Mouse (Mus musculus) gastrocnemius, adult 2 months (tissue): ENCODE measurements around the gene S100a2. TPM values are rescaled to one million over a fixed set of nuclear protein-coding genes. Genes with fewer than 3 reads are reported as not detected.
A peak's percentile ranks its signal among the peaks of the same experiment; 100 is the strongest.

ENCODE experiments used
- DNase-seq: peaks from one replicate; pipeline ENCODE4 v3.0.0; 2022
- H3K27ac ChIP-seq: fragments of 200-600 bp; 2 replicates; pipeline ENCODE4 v1.8.1; 2022; ENCODE audit warnings: mild to moderate bottlenecking
- H3K4me3 ChIP-seq: fragments of 200-600 bp; 2 replicates; pipeline ENCODE4 v1.8.1; 2022; ENCODE audit warnings: mild to moderate bottlenecking, moderate library complexity
- CTCF ChIP-seq: fragments of 200-600 bp; IDR thresholded peaks from 2 replicates; pipeline ENCODE4 v1.8.1; 2022; ENCODE audit warnings: antibody characterized with exemption, mild to moderate bottlenecking, moderate library complexity
- intact Hi-C: fragments of 180-260 bp; cut with DNase I; formaldehyde crosslinking; loops from one replicate; pipeline ENCODE4 v1.15.1; 2025
- total RNA-seq, 2 experiments: library from RNA; stranded (reverse); gene quantifications; 2 replicates each; pipeline ENCODE4 v1.2.3; 2021

Gene S100a2
- total RNA-seq, 2 experiments from 2014 or later = not detected

DNA sequence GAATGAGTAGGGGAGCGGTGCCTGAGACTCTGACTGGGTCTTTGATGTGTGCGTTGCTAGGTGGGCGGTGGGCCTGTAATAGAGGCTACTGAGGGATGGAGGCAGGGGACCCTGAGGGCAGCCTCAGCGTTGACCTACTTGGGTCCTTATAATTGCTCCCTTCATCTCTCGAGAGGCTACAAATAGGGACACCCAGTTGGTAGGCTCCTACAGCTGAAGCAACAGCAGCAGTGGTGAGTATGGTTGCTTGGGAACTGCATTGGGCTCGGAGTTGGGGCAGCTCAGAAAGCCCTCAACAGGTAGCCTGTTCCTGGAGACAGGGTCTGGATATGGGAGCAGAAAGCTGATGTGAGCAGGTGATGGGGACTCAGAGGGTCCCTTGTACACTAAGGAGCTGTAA is 10.0 kb downstream of the S100a2 start:
- intact Hi-C loops = no loop called here
- no peak for TF ChIP-seq CTCF
- DNase-seq = no peak
- Histone ChIP-seq H3K27ac (peak overlapping the region; percentile 72), H3K4me3 (no peak overlapping the region)

DNA sequence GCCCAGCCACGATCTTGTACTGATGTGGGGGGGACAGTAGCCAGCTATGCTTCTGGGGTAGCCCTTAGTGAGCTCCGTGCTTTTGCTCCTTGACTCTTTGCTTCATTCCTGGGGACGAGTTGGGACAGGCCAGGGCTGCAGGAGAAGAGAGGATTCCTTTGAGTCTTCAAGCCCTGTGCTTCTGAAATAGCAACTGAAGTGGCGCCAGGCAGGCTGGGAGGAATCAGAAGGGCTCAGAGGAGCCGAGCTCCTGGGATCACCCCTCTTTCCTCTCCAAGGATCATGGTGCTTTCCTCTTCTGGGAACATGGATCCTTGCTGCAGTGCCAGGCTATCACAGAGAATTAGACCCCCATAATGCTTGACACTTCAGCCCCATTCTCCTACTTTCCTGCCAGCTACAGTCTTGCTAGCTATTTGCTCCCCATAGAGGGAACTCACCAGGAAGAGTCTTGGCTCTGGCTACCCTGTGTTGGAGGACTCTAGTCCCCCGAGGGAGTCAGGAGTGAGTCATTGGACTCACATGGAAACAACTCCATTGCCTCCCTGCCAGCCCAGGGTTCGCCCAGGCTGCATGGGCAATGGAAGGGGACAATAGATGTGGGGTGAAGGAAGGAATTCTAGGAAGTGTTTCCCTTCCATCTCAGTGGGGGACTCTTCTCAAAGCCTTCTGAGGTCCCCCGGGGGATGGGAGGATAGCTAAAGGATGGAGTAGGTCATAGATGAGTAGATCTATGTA is 10.6 kb downstream of the S100a2 start:
- peak overlapping the region; percentile 72 for H3K27ac ChIP-seq
- TF ChIP-seq CTCF = no peak
- DNase-seq = peak; percentile 73
- no peak overlapping the region for H3K4me3 ChIP-seq
- intact Hi-C loops = no loop called here

DNA sequence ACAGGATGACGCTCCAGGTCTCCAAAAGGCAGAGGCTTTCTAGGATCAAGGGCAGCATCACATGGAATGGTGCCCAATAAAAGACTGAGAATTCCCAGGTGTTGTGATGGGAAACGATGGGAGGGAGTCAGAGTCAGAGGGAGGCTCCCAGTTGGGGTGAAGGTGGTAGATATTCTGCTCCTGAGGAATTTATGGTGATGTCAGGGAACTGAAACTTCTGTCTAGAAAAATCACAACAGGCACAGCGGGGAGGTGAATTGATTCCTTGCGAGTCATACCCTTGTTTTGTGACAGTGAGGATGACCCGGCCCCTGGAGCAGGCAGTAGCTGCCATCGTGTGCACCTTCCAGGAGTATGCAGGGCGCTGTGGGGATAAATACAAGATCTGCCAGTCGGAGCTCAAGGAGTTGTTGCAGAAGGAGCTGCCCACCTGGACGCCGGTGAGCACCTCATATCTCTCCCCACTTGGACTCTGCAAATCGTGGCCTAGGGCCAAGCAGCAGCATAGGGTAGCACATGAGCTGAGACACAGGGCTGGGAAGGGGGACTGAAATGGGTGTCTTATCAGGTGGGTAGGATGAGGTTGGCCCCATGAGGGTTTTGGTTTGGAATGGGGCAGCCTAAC is 11.6 kb downstream of the S100a2 start, which contains the start of gene Gm42674:
Gm42674 (plus strand) TSS at position 419 of the 625 bp plus-strand sequence.
- TF ChIP-seq CTCF = no peak

DNA sequence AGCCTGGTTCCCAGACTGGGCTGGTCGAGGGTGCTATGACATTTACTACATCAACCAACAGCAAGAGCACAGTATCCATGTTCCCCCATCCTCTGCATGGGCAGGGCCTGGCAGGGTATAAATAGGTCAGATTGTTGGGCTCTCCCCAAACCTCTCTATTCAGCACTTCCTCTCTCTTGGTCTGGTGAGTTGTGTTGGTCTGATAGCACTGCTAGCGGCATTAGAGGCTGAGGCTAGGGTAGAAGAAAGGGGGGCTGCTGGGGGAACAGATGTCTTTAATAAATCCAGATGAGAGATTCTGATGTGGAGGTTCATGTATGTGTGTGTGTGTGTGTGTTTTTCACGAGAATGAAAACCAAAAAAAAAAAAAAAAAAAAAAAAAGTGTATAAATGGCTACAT is 13.6 kb downstream of the S100a2 start, which contains the start of gene S100a4:
S100a4 (plus strand) TSS at position 149 of the 400 bp plus-strand sequence.
- intact Hi-C loops = no loop called here
- TF ChIP-seq CTCF = no peak
- Histone ChIP-seq H3K27ac (peak within 1 kb of the TSS; percentile 84), H3K4me3 (peak within 1 kb of the TSS; percentile 53)
- DNase-seq = no peak

More for the DNA sequence above, 11.6 kb downstream of the S100a2 start, which contains the start of gene Gm42674:
- intact Hi-C loops = no loop called here
- DNase-seq = no peak
- Histone ChIP-seq H3K4me3 (no peak within 1 kb of the TSS), H3K27ac (peak within 1 kb of the TSS; percentile 84)

- DNase-seq = peak; percentile 90
- no peak for TF ChIP-seq CTCF
- peak overlapping the region; percentile 53 for H3K4me3 ChIP-seq
- H3K27ac ChIP-seq = peak overlapping the region; percentile 84
- intact Hi-C loops = no loop called here
These were observed 14.4 kb downstream of the S100a2 start for GRCm38 (mm10) chr3:90604416-90604815.

DNA sequence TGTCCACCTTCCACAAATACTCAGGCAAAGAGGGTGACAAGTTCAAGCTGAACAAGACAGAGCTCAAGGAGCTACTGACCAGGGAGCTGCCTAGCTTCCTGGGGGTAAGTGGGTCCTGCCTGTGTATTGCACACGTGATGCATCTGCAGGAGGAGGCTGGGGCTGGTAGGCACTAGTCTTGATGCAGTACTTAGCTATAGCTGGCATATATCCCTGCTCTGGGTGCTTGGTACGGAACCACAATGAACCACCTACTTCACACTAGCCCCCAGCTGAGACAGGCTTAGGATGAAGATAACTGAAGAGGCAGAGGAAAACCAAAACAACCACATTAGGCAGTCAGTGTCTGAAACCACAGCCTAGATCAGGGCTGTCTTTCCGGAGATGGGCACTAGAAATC is 15.0 kb downstream of the S100a2 start:
- peak overlapping the region; percentile 35 for H3K4me3 ChIP-seq
- TF ChIP-seq CTCF = no peak
- DNase-seq = no peak
- intact Hi-C loops = no loop called here
- H3K27ac ChIP-seq = peak overlapping the region; percentile 84

GRCm38 (mm10) chr3:90605736-90606135 is 15.7 kb downstream of the S100a2 start:
- Histone ChIP-seq H3K27ac (peak overlapping the region; percentile 84), H3K4me3 (0 out of 2 replicates have a peak overlapping the region, but pooled peaks have one; percentile 2)
- no peak for TF ChIP-seq CTCF
- no peak for DNase-seq
- intact Hi-C loops = no loop called here

GRCm38 (mm10) chr3:90606185-90606584 is 16.1 kb downstream of the S100a2 start:
- TF ChIP-seq CTCF = no peak
- peak; percentile 65 for DNase-seq

DNA sequence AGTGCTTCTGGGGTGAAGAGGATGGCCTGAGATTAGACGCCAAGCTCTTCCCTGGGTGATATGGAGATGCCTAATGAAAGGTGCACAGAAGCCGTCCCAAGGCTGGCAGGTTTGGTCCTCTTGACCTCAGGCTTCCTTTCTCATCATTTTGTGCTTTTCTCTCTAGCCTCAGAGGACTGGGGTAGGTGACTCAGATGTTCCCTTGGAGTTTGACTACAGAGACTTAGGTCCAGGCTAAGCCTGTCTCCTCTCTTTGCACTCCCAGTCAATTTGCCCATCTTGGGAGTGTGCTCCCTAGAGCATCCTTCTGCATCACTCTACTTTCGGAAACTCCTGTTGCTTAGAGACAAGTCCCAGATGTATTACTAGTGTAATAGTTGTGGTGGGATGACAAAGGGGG is 17.3 kb downstream of the S100a2 start:
- TF ChIP-seq CTCF = no peak
- intact Hi-C loops = no loop called here
- DNase-seq = no peak
- Histone ChIP-seq H3K4me3 (no peak overlapping the region), H3K27ac (peak overlapping the region; percentile 84)

More at GRCm38 (mm10) chr3:90606185-90606584, 16.1 kb downstream of the S100a2 start:
- peak overlapping the region; percentile 84 for H3K27ac ChIP-seq
- 0 out of 2 replicates have a peak overlapping the region, but pooled peaks have one; percentile 2 for H3K4me3 ChIP-seq
- intact Hi-C loops = no loop called here

DNA sequence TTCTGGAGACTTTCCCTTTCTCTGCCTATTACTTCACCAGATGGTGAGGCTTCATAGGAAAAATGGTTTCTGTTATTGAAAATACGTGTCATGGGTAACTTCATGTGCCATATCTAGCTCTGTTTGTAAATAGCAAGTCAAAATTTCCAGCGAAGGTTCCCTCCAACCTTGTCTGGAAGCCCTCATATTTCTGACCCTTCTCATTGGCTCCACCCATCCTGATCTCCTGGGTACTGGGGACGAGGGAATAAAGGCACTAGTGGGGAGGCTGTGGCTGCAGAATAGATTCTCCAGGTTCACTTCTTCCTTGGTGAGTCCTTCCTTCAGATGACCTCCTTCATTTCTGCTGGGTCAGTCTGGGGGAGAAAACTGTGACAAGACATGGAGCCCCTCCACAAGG is 18.2 kb downstream of the S100a2 start, which contains the start of gene S100a5:
S100a5 (plus strand) TSS at position 301 of the 400 bp plus-strand sequence.
- DNase-seq = no peak
- Histone ChIP-seq H3K4me3 (no peak within 1 kb of the TSS), H3K27ac (peak within 1 kb of the TSS; percentile 84)
- intact Hi-C loops = no loop called here
- no peak for TF ChIP-seq CTCF

- no peak for DNase-seq
- peak overlapping the region; percentile 84 for H3K27ac ChIP-seq
- TF ChIP-seq CTCF = no peak
- H3K4me3 ChIP-seq = no peak overlapping the region
- intact Hi-C loops = no loop called here
These were observed 19.1 kb downstream of the S100a2 start for GRCm38 (mm10) chr3:90609102-90609501.

GRCm38 (mm10) chr3:90611494-90611893 is 21.4 kb downstream of the S100a2 start:
- Histone ChIP-seq H3K27ac (peak overlapping the region; percentile 92), H3K4me3 (no peak overlapping the region)
- intact Hi-C loops = no loop called here
- no peak for TF ChIP-seq CTCF
- no peak for DNase-seq

DNA sequence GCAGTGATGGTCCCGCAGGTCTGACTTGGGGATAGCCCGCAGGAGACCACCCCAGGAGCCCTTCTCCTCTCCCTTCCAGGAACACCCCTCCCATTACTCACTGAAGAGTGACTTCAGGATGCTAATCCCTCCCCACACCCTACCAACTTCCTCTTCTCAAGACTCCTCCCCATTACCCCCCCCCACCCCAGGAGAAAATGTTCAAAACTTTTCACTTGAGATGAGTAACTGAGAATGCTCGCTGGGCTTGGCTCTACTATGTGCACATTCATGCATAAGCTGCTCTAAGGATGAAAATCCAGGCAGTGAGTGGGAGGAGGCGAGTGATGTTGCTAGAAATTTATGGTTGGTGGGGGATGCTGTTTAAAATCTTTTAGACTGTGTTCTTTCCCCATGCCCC is 22.0 kb downstream of the S100a2 start:
- peak overlapping the region; percentile 80 for H3K4me3 ChIP-seq
- intact Hi-C loops = no loop called here
- TF ChIP-seq CTCF = no peak
- no peak for DNase-seq
- H3K27ac ChIP-seq = peak overlapping the region; percentile 92
